Mouse (Mus musculus) heart, postnatal 0 days (tissue): ENCODE results near the gene Abcg4.

Source experiments
- CTCF ChIP-seq: IDR thresholded peaks from 2 replicates; pipeline ENCODE4 v1.5.1; 2016; ENCODE audit warnings: antibody characterized with exemption, control low read depth, low read depth
- EP300 ChIP-seq: IDR thresholded peaks from 2 replicates; pipeline ENCODE4 v1.6.1; 2016; ENCODE audit warnings: antibody characterized with exemption, low read depth

- TF ChIP-seq CTCF (peak; percentile 52), EP300 (peak; percentile 90; the same call in 1 of the 2 replicates)
Observed at GRCm38 (mm10) chr9:44334396-44335330, 46.2 kb upstream of the Abcg4 start, which contains the start of gene H2afx.
